Mouse (Mus musculus) embryonic facial prominence, embryonic 12.5 days (tissue): Measurements from ENCODE around the gene Cnpy2. TPM values are rescaled to one million over a fixed set of nuclear protein-coding genes. Genes with fewer than 3 reads are reported as not detected.
"Not testable (repeated sequence)": the region's sequence is repeated elsewhere in the genome, so short reads cannot be mapped to it uniquely, and the experiment has no call there.

Source experiments
- ATAC-seq: fragments of 200-750 bp; cut with Nextera tagmentation; 2 replicates; pipeline ENCODE4 v1.8.0; 2017; ENCODE audit not compliant: insufficient number of reproducible peaks, insufficient read depth, low FRiP score, low TSS enrichment
- H3K27ac ChIP-seq: fragments of 300-500 bp; sonication (generic); 2 replicates; pipeline ENCODE4 v1.5.1; 2016; ENCODE audit warnings: mild to moderate bottlenecking
- H3K27me3 ChIP-seq: fragments of 300-500 bp; sonication (generic); 2 replicates; pipeline ENCODE4 v1.6.1; 2016; ENCODE audit warnings: mild to moderate bottlenecking, moderate library complexity
- H3K36me3 ChIP-seq: fragments of 300-500 bp; sonication (generic); 2 replicates; pipeline ENCODE4 v1.6.1; 2016; ENCODE audit warnings: mild to moderate bottlenecking
- H3K4me1 ChIP-seq: fragments of 300-500 bp; sonication (generic); 2 replicates; pipeline ENCODE4 v1.6.1; 2016
- H3K4me2 ChIP-seq: fragments of 300-500 bp; sonication (generic); replicated peaks from 2 replicates; pipeline ENCODE4 v1.6.1; 2016; ENCODE audit warnings: mild to moderate bottlenecking, moderate library complexity
- H3K4me3 ChIP-seq: fragments of 300-500 bp; sonication (generic); 2 replicates; pipeline ENCODE4 v1.5.1; 2016; ENCODE audit warnings: mild to moderate bottlenecking
- H3K9ac ChIP-seq: fragments of 300-500 bp; sonication (generic); 2 replicates; pipeline ENCODE4 v1.6.1; 2016; ENCODE audit warnings: mild to moderate bottlenecking, moderate library complexity
- H3K9me3 ChIP-seq: fragments of 300-500 bp; sonication (generic); 2 replicates; pipeline ENCODE4 v1.6.1; 2016; ENCODE audit warnings: mild to moderate bottlenecking, moderate library complexity
- WGBS: fragments of 180-500 bp; shearing (Covaris S2); methylation state at CpG from one replicate; pipeline ENCODE4 v1.1.7; 2016; 5-methylcytosine and 5-hydroxymethylcytosine counted together
- polyA plus RNA-seq: library from polyadenylated mRNA; unstranded; fragments of >200 nt; fragmentation: Nextera tagmentation; extraction: Ambion mirVana; gene quantifications from 2 replicates; pipeline ENCODE4 v1.2.1, GENCODE M21; 2016

The Cnpy2 gene
- 306 and 319 TPM in 2 replicates for polyA plus RNA-seq

- Histone ChIP-seq H3K27ac (peak within 1 kb of the TSS; percentile 97), H3K9ac (peak within 1 kb of the TSS; percentile 93), H3K27me3 (no peaks in the 10 kb centered on the region), H3K4me2 (peak within 1 kb of the TSS; percentile 80), H3K9me3 (no peaks in the 10 kb centered on the region), H3K36me3 (peaks cover 62% of the 10 kb centered on the region), H3K4me1 (peaks cover 10% of the 10 kb centered on the region), H3K4me3 (peak within 1 kb of the TSS; percentile 76)
- ATAC-seq, result peak; percentile 95
- WGBS, result 0% methylated on average over 40 of the region's 40 CpGs
Measured at GRCm38 (mm10) chr10:128322141-128323108, at the start of gene Cnpy2. Gene Cnpy2 (plus strand): TSS chr10:128322459.

- not testable (repeated sequence) for ATAC-seq, H3K4me1 ChIP-seq, H3K27me3 ChIP-seq, H3K36me3 ChIP-seq, H3K9me3 ChIP-seq, H3K27ac ChIP-seq, H3K4me2 ChIP-seq, H3K9ac ChIP-seq, H3K4me3 ChIP-seq
- WGBS, result 81% methylated on average over 6 of the region's 7 CpGs
Measured at GRCm38 (mm10) chr10:128272819-128273439, 49.3 kb upstream of the Cnpy2 start.

- H3K9ac ChIP-seq, H3K36me3 ChIP-seq, H3K4me1 ChIP-seq, ATAC-seq, H3K4me3 ChIP-seq, H3K4me2 ChIP-seq, H3K27ac ChIP-seq, H3K9me3 ChIP-seq, H3K27me3 ChIP-seq: not testable (repeated sequence)
- WGBS, result 86% methylated on average over 1 of the region's 1 CpGs
Measured at GRCm38 (mm10) chr10:128275374-128275773, 46.9 kb upstream of the Cnpy2 start.

- Histone ChIP-seq H3K36me3 (peaks cover 32% of the 10 kb centered on the region), H3K4me2 (no peak overlapping the region)
- 58% methylated on average over 6 of the region's 6 CpGs for whole genome bisulfite sequencing
Measured at GRCm38 (mm10) chr10:128278158-128278557, 44.1 kb upstream of the Cnpy2 start.

GRCm38 (mm10) chr10:128280943-128281342 is 41.3 kb upstream of the Cnpy2 start:
- H3K27me3 ChIP-seq, result no peaks in the 10 kb centered on the region
- no peak for ATAC-seq
- H3K9me3 ChIP-seq, result no peaks in the 10 kb centered on the region
- H3K4me2 ChIP-seq, result no peak overlapping the region
- H3K9ac ChIP-seq, result no peak overlapping the region
- peaks cover 49% of the 10 kb centered on the region for H3K36me3 ChIP-seq
- 82% methylated on average over 6 of the region's 6 CpGs for WGBS
- H3K4me1 ChIP-seq, result no peaks in the 10 kb centered on the region
- H3K27ac ChIP-seq, result no peak overlapping the region
- no peak overlapping the region for H3K4me3 ChIP-seq

More at GRCm38 (mm10) chr10:128278158-128278557, 44.1 kb upstream of the Cnpy2 start:
- Histone ChIP-seq H3K27me3 (no peaks in the 10 kb centered on the region), H3K27ac (no peak overlapping the region), H3K4me1 (no peaks in the 10 kb centered on the region), H3K9ac (no peak overlapping the region), H3K9me3 (no peaks in the 10 kb centered on the region), H3K4me3 (no peak overlapping the region)
- no peak for ATAC-seq

GRCm38 (mm10) chr10:128281682-128282081 is 40.6 kb upstream of the Cnpy2 start:
- Histone ChIP-seq H3K27ac (no peak overlapping the region), H3K27me3 (no peaks in the 10 kb centered on the region), H3K4me3 (no peak overlapping the region), H3K36me3 (peaks cover 53% of the 10 kb centered on the region), H3K4me1 (no peaks in the 10 kb centered on the region), H3K9me3 (no peaks in the 10 kb centered on the region), H3K9ac (no peak overlapping the region), H3K4me2 (no peak overlapping the region)
- no peak for ATAC-seq
- 92% methylated on average over 14 of the region's 14 CpGs for WGBS

- Histone ChIP-seq H3K27me3 (no peaks in the 10 kb centered on the region), H3K36me3 (peaks cover 58% of the 10 kb centered on the region), H3K9me3 (no peaks in the 10 kb centered on the region), H3K27ac (no peak overlapping the region), H3K4me2 (no peak overlapping the region), H3K4me3 (no peak overlapping the region), H3K4me1 (no peaks in the 10 kb centered on the region), H3K9ac (no peak overlapping the region)
- no peak for ATAC-seq
- WGBS, result 86% methylated on average over 20 of the region's 20 CpGs
Measured at GRCm38 (mm10) chr10:128282886-128283450, 39.3 kb upstream of the Cnpy2 start.

- Histone ChIP-seq H3K4me1 (no peaks in the 10 kb centered on the region), H3K27me3 (no peaks in the 10 kb centered on the region), H3K9me3 (no peaks in the 10 kb centered on the region), H3K4me3 (no peak overlapping the region), H3K36me3 (peaks cover 61% of the 10 kb centered on the region), H3K4me2 (no peak overlapping the region), H3K27ac (no peak overlapping the region), H3K9ac (no peak overlapping the region)
- 0 out of 2 replicates have a peak, but pooled peaks have one; percentile 47 for ATAC-seq
- WGBS, result 64% methylated on average over 31 of the region's 31 CpGs
Measured at GRCm38 (mm10) chr10:128283604-128284579, 38.4 kb upstream of the Cnpy2 start.

- H3K4me1 ChIP-seq, H3K9me3 ChIP-seq, H3K4me3 ChIP-seq, H3K27me3 ChIP-seq, H3K27ac ChIP-seq, ATAC-seq, H3K9ac ChIP-seq, H3K4me2 ChIP-seq: not testable (repeated sequence)
- H3K36me3 ChIP-seq, result peaks cover 46% of the 10 kb centered on the region
- 56% methylated on average over 1 of the region's 1 CpGs for WGBS
Measured at GRCm38 (mm10) chr10:128290594-128290993, 31.7 kb upstream of the Cnpy2 start.

GRCm38 (mm10) chr10:128296370-128297090 is 25.7 kb upstream of the Cnpy2 start:
- H3K4me1 ChIP-seq, result no peaks in the 10 kb centered on the region
- H3K4me2 ChIP-seq, result no peak overlapping the region
- no peak overlapping the region for H3K4me3 ChIP-seq
- no peaks in the 10 kb centered on the region for H3K27me3 ChIP-seq
- no peak overlapping the region for H3K9ac ChIP-seq
- no peak for ATAC-seq
- H3K27ac ChIP-seq, result no peak overlapping the region
- H3K36me3 ChIP-seq, result peaks cover 11% of the 10 kb centered on the region
- no peaks in the 10 kb centered on the region for H3K9me3 ChIP-seq
- 79% methylated on average over 13 of the region's 13 CpGs for WGBS
